Mouse (Mus musculus) liver, postnatal 0 days (tissue): ENCODE results near the gene Nsun2. TPM values are rescaled to one million over a fixed set of nuclear protein-coding genes. Genes with fewer than 3 reads are reported as not detected.

ENCODE experiments used
- ATAC-seq: fragments of 200-750 bp; cut with Nextera tagmentation; 2 replicates; pipeline ENCODE4 v1.8.0; 2017; ENCODE audit warnings: mild to moderate bottlenecking, moderate library complexity
- DNase-seq: peaks from one replicate; pipeline ENCODE4 v3.0.0-alpha.2; 2016
- H3K27ac ChIP-seq: fragments of 300-500 bp; sonication (generic); 2 replicates; pipeline ENCODE4 v1.5.1; 2014; ENCODE audit warnings: antibody characterized with exemption, moderate library complexity, mild to moderate bottlenecking, low read depth
- H3K27me3 ChIP-seq: fragments of 300-500 bp; sonication (generic); 2 replicates; pipeline ENCODE4 v1.6.1; 2014; ENCODE audit warnings: low read length, control low read depth, mixed read lengths; ENCODE audit not compliant: insufficient read depth
- H3K36me3 ChIP-seq: fragments of 300-500 bp; sonication (generic); replicated peaks from 2 replicates; pipeline ENCODE4 v1.6.1; 2014; ENCODE audit warnings: mild to moderate bottlenecking, control low read depth, low read length, moderate library complexity, mixed read lengths; ENCODE audit not compliant: insufficient read depth
- H3K4me1 ChIP-seq: fragments of 300-500 bp; sonication (generic); 2 replicates; pipeline ENCODE4 v1.6.1; 2014; ENCODE audit warnings: antibody characterized with exemption, mild to moderate bottlenecking, control low read depth; ENCODE audit not compliant: insufficient read depth
- H3K4me2 ChIP-seq: fragments of 300-500 bp; sonication (generic); 2 replicates; pipeline ENCODE4 v1.6.1; 2014; ENCODE audit warnings: low read depth, mild to moderate bottlenecking, low read length, moderate library complexity, mixed read lengths
- H3K4me3 ChIP-seq: fragments of 300-500 bp; sonication (generic); 2 replicates; pipeline ENCODE4 v1.5.1; 2014; ENCODE audit warnings: low read depth, low read length
- H3K9ac ChIP-seq: fragments of 300-500 bp; sonication (generic); replicated peaks from 2 replicates; pipeline ENCODE4 v1.6.1; 2014; ENCODE audit warnings: mild to moderate bottlenecking, moderate library complexity
- H3K9me3 ChIP-seq: fragments of 300-500 bp; sonication (generic); 2 replicates; pipeline ENCODE4 v1.6.1; 2016; ENCODE audit warnings: mild to moderate bottlenecking, control low read depth, low read length, mixed read lengths
- CTCF ChIP-seq: sonication (generic); IDR thresholded peaks from 2 replicates; pipeline ENCODE4 v1.5.1; 2016; ENCODE audit warnings: antibody characterized with exemption, low read depth
- EP300 ChIP-seq: IDR thresholded peaks from 2 replicates; pipeline ENCODE4 v1.6.1; 2016; ENCODE audit warnings: antibody characterized with exemption, low read depth, mild to moderate bottlenecking
- WGBS: fragments of 180-500 bp; shearing (Covaris S2); extraction: QIAGEN DNeasy Blood & Tissue Kit; methylation state at CpG from one replicate; pipeline ENCODE4 v1.1.7; 2014; ENCODE audit not compliant: insufficient replicate concordance; 5-methylcytosine and 5-hydroxymethylcytosine counted together
- polyA plus RNA-seq: library from polyadenylated mRNA; unstranded; fragments of >200 nt; fragmentation: Nextera tagmentation; extraction: Ambion mirVana; gene quantifications from 2 replicates; pipeline ENCODE4 v1.2.1, GENCODE M21; 2015

Gene Nsun2
- polyA plus RNA-seq, 1 experiment from 2014 or later: 47.5 TPM

DNA sequence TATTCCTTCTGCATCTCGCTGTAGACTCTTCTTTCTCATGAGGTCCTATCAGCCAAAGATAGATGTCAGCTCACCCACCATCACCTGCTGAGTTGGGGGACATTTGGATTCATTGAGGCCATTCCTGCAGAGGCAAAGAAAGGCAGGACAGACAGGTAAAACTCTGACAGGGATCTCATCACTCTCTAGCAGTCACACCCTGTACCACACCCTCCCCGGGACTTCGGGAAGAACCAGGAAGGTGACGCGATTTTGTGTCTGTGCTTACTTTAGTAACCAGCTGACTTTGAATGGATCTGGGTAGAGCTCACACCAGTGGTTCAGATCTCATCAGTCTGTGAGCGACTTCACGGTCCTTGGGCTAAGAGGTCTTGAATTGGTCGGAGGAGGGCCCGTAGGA is 112.9 kb downstream of the Nsun2 start:
- 80% methylated on average over 9 of the region's 9 CpGs for WGBS
- no peaks in the 10 kb centered on the region for H3K36me3 ChIP-seq
- ATAC-seq: no peak
- no peak for DNase-seq
- H3K9me3 ChIP-seq: no peaks in the 10 kb centered on the region
- no peak overlapping the region for H3K4me2 ChIP-seq
- TF ChIP-seq EP300 (no peak), CTCF (no peak)
- H3K4me1 ChIP-seq: 0 out of 2 replicates have a peak, but pooled peaks cover 3% of the 10 kb centered on the region
- no peak overlapping the region for H3K9ac ChIP-seq
- H3K27ac ChIP-seq: no peak overlapping the region
- H3K4me3 ChIP-seq: no peak overlapping the region
- no peaks in the 10 kb centered on the region for H3K27me3 ChIP-seq

DNA sequence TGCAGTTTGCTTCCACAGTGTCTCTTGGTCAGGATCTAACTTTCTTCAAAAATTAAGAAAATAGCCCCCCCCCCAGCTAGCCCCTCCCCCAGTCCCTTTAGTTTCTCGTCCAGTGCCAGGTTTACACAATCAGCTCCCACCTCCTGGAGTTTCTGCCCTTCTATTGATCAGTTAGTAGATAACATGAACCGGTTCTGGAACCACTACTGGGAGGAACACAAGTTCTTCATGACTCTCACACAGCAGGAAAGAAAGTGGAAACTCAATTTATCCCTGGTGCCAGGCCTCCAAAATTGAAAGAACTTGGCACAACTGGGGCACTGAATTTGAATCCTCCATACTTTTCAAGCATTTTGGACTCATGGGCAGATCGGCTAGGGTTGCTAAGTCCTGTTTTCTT is 121.0 kb downstream of the Nsun2 start:
- Histone ChIP-seq H3K27me3 (no peaks in the 10 kb centered on the region), H3K4me1 (no peaks in the 10 kb centered on the region), H3K9me3 (no peaks in the 10 kb centered on the region), H3K4me2 (no peak overlapping the region), H3K27ac (no peak overlapping the region), H3K4me3 (no peak overlapping the region), H3K9ac (no peak overlapping the region), H3K36me3 (no peaks in the 10 kb centered on the region)
- DNase-seq (peak; percentile 10), ATAC-seq (no peak)
- WGBS: 44% methylated on average over 3 of the region's 3 CpGs
- TF ChIP-seq CTCF (no peak), EP300 (no peak)

DNA sequence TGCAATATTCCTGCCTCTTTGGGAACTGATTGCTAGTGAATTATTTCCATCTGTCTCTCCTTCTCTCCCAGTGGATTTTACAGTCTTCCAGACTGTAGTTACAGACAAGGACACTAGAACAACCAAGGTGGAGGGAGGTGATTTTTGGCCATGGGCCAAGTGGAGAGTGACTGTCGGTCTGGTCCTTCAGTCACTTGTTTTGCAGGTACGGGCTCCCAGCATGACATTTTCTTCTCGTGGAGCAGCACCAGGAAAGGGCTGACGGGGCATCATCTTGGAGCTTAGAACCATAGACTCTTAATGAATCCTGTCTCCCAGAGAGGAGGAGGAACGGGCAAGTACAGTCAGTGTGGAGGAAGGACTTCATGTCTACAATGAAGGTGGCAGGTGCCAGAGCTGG is 138.6 kb downstream of the Nsun2 start:
- H3K27me3 ChIP-seq: no peaks in the 10 kb centered on the region
- WGBS: 78% methylated on average over 5 of the region's 5 CpGs
- H3K36me3 ChIP-seq: no peaks in the 10 kb centered on the region
- no peak for DNase-seq
- no peak overlapping the region for H3K27ac ChIP-seq
- H3K4me1 ChIP-seq: no peaks in the 10 kb centered on the region
- H3K9ac ChIP-seq: no peak overlapping the region
- no peak overlapping the region for H3K4me2 ChIP-seq
- TF ChIP-seq EP300: no peak
- no peak for TF ChIP-seq CTCF
- no peaks in the 10 kb centered on the region for H3K9me3 ChIP-seq
- no peak for ATAC-seq
- no peak overlapping the region for H3K4me3 ChIP-seq

DNA sequence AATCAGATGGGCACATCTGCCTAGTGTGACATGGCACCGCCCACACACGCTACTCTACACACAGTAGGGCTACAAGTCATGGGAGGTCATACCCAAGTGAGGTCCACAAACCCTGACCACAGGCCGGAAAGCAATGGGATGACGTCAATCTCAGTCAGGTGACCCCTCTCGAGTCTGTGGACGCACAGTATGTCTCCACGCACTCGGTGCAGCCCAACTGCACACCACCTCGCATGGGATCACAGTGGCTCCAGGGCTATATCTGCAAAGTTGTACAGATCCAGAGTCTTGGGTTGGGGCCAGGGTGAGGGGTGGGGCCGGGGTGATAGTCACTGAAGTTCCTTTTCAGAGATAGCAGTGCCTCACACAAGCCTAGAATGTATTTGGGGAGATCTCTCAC is 139.0 kb downstream of the Nsun2 start:
- no peaks in the 10 kb centered on the region for H3K9me3 ChIP-seq
- no peaks in the 10 kb centered on the region for H3K27me3 ChIP-seq
- no peak overlapping the region for H3K9ac ChIP-seq
- no peaks in the 10 kb centered on the region for H3K36me3 ChIP-seq
- H3K4me2 ChIP-seq: no peak overlapping the region
- no peak for DNase-seq
- TF ChIP-seq EP300: no peak
- no peak for TF ChIP-seq CTCF
- H3K4me1 ChIP-seq: no peaks in the 10 kb centered on the region
- WGBS: 86% methylated on average over 10 of the region's 10 CpGs
- H3K27ac ChIP-seq: no peak overlapping the region
- no peak for ATAC-seq
- no peak overlapping the region for H3K4me3 ChIP-seq

DNA sequence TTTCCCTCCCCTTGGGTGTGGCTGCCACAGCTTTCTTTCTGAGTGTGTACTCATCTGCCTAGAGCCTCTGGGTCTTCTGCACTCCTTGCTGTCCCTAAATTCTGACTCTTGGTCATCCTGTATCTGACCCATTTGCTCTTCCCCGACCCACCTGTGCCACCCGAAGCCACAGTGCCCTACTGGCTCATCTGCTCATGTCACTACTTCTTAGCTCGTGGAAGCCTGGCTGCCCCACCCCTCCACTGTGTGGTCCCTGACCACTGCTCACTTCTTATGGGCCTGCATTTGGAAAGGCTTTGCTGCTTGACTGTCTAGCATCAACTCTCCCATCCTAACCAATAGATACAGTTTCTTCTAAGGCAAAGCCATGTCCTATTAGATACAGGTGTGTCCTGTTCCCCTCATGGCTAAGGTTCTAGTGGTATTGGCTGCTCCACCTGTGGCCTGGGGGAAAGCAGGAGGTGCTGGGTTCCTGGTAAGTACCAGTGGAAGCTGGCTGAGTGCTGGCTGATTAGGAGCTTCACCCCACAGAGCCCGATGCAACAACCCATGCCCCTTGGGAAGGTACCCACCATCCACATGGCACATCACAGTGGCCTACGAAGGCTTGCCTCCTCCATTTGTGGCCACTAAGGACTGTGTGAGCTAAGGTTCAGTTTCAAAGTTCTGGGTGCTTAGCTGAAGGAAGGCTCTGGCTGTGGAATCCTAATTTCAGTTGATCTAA is 139.8 kb downstream of the Nsun2 start:
- DNase-seq (no peak), ATAC-seq (no peak)
- Histone ChIP-seq H3K27me3 (no peaks in the 10 kb centered on the region), H3K36me3 (no peaks in the 10 kb centered on the region), H3K9me3 (no peaks in the 10 kb centered on the region), H3K4me3 (no peak overlapping the region), H3K27ac (no peak overlapping the region), H3K4me2 (no peak overlapping the region), H3K9ac (no peak overlapping the region), H3K4me1 (no peaks in the 10 kb centered on the region)
- 69% methylated on average over 5 of the region's 5 CpGs for WGBS
- no peak for TF ChIP-seq CTCF
- no peak for TF ChIP-seq EP300

- Histone ChIP-seq H3K9me3 (no peaks in the 10 kb centered on the region), H3K4me1 (no peaks in the 10 kb centered on the region), H3K9ac (no peak overlapping the region), H3K36me3 (no peaks in the 10 kb centered on the region), H3K4me3 (no peak overlapping the region), H3K4me2 (no peak overlapping the region), H3K27me3 (no peaks in the 10 kb centered on the region), H3K27ac (no peak overlapping the region)
- WGBS: 54% methylated on average over 10 of the region's 10 CpGs
- DNase-seq (no peak), ATAC-seq (no peak)
- TF ChIP-seq CTCF (no peak), EP300 (no peak)
Observed at GRCm38 (mm10) chr13:69673921-69674618, 140.5 kb downstream of the Nsun2 start.

Other genes starting within 250 kb of the Nsun2 start
- gene Tent4a, start 871 bp downstream of the Nsun2 start, polyA plus RNA-seq: 1.9 and 2.4 TPM in 2 replicates
- gene Srd5a1, start 77.7 kb downstream of the Nsun2 start, polyA plus RNA-seq: 4.7 and 5.2 TPM in 2 replicates
- 0.09 TPM in 1 of 2 replicates, not detected in the other for gene Ube2ql1, start 206.1 kb downstream of the Nsun2 start, polyA plus RNA-seq